Mouse (Mus musculus): ENCODE results near the gene Itgb8. TPM values are rescaled to one million over a fixed set of nuclear protein-coding genes. Genes with fewer than 3 reads are reported as not detected.

Itgb8 gene
- polyA plus RNA-seq (2015; fragmentation: Nextera tagmentation; extraction: Ambion mirVana) = 2.5 and 2.6 TPM in 2 replicates

DNA sequence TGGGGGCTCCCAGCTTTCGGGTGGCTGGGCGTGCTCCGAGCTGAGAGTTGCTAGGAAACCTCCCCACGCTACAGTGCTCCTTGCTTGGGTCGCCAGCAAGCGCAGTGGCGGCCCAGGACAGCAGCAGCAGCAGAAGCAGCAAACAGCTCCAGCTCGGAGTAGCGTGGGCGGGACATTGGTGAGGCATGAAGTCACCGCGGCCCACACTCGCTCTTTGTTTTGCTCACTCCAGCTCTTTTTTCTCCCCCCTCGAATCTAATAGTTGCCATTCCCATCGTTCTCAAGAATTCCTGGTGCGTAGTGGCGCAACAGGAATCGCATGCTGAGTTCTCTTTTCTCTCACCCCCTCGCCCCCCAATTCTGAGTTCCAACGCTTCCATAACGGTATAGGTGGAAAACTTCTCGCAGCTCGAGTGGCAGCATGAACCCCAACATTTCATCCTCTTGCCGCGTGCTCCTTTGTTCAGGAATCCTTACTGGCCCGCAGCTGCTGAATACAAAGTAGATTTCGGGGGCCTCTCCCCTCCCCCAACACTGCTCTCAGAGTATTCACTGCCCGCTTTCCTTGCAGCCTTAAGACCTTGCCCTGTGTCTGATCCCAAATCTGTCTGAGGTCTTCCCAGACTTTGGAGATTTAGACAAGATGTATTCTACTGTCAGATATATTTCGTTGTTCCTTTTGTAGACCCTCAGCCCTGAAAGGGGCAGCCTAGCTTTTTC, at the start of gene Itgb8:
Gene Itgb8 (minus strand): TSS at position 107 of the 720 bp plus-strand sequence.
- Histone ChIP-seq H3K4me3 (replicated peaks) (peak within 1 kb of the TSS; percentile 61), H3K27me3 (replicated peaks) (no peaks in the 10 kb centered on the region), H3K4me2 (replicated peaks) (peak within 1 kb of the TSS; percentile 97), H3K4me1 (replicated peaks) (no peaks in the 10 kb centered on the region), H3K27ac (peak within 1 kb of the TSS; percentile 82), H3K9ac (peak within 1 kb of the TSS; percentile 64), H3K9me3 (no peaks in the 10 kb centered on the region), H3K36me3 (no peaks in the 10 kb centered on the region)
- 3% methylated on average over 29 of the region's 29 CpGs for WGBS
- peak; percentile 95 for ATAC-seq

DNA sequence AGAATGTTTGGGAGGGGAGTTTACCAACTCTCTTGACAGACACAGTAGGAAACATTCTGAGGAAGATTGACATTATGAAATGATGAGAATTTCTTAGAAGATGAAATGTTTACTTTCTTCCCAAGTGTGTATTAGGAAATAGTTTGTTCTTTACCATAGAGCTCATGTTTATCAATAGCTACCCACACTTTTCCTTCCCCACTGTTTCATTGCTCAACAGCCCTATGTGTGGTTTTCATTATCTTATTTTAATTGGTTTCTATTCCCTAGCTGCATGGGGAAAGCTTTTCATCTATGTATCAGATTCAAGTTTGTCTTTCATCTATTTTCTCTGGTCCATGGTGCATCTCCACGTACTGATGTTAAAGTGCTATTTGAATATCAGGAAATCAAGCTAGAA, 37.7 kb upstream of the Itgb8 start:
- H3K4me3 ChIP-seq (replicated peaks) = no peak overlapping the region
- H3K4me1 ChIP-seq (replicated peaks) = no peaks in the 10 kb centered on the region
- no peaks in the 10 kb centered on the region for H3K36me3 ChIP-seq
- H3K4me2 ChIP-seq (replicated peaks) = no peak overlapping the region
- H3K9ac ChIP-seq = no peak overlapping the region
- H3K9me3 ChIP-seq = no peaks in the 10 kb centered on the region
- WGBS = 87% methylated on average over 1 of the region's 1 CpGs
- ATAC-seq = no peak
- H3K27me3 ChIP-seq (replicated peaks) = no peaks in the 10 kb centered on the region
- H3K27ac ChIP-seq = no peak overlapping the region

DNA sequence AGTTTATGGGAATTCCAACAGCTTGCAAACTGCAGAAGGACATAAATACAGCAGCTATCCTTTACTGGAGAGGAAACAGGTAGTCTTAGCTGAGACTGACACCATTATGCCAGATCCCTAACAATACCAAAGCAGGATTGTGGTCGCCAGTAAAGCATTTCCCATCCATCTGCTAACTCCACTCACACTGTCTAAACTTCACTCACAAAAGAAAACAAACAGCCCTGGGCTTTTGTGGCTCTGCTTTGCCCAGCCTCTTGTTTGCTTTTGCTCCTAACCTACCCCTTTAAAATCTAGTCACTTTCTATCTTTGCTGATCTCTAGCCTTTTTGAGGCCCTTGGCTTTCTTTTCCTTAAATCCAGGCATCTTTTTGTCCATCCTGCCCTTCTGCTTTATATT, 35.0 kb upstream of the Itgb8 start:
- H3K27me3 ChIP-seq (replicated peaks) = no peaks in the 10 kb centered on the region
- no peak overlapping the region for H3K4me2 ChIP-seq (replicated peaks)
- H3K4me1 ChIP-seq (replicated peaks) = no peaks in the 10 kb centered on the region
- no peak for ATAC-seq
- no peak overlapping the region for H3K9ac ChIP-seq
- WGBS = 13% methylated on average over 1 of the region's 1 CpGs
- no peak overlapping the region for H3K4me3 ChIP-seq (replicated peaks)
- H3K9me3 ChIP-seq = no peaks in the 10 kb centered on the region
- no peaks in the 10 kb centered on the region for H3K36me3 ChIP-seq
- H3K27ac ChIP-seq = no peak overlapping the region

DNA sequence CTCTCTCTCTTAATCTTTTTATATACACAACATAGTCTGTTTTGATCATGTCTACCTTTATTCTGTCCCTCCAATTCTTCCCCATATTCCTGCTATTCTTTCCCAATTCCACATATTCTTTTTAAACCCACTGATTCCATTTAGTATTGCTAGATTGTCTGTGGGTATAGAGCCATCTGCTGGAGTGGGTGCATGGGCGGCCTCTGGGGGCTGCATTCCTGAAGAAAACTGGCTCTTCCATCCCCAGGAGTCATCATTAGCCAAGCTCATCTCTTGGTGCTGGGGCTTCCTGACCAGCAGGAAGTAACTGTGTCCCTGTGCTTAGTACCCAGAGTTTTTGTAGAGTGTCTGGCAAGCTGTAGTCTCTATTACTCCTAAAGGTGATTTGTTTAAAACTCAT, 33.4 kb upstream of the Itgb8 start:
- 71% methylated on average over 1 of the region's 1 CpGs for WGBS
- Histone ChIP-seq H3K27ac (no peak overlapping the region), H3K4me1 (replicated peaks) (no peaks in the 10 kb centered on the region), H3K27me3 (replicated peaks) (no peaks in the 10 kb centered on the region), H3K9ac (no peak overlapping the region), H3K9me3 (no peaks in the 10 kb centered on the region), H3K4me3 (replicated peaks) (no peak overlapping the region), H3K36me3 (no peaks in the 10 kb centered on the region), H3K4me2 (replicated peaks) (no peak overlapping the region)
- ATAC-seq = no peak

DNA sequence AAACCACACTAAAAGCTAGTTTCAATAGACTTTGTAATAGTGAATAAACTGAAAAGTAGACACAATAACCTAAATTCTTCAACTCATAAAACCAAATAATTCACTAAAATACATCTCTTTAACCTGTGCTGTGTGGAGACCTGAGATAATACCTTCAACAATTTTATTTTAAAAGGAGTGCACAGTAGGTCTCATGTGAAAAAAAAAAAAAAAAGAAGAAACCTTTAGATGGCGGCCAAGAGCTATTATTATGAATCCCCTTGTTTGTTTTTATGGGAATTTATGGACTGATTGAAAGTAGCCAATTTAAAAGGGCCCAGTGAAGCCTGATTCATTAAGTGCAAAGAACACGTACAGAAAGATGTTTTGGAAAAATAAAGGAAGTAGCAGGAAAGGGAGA, 31.4 kb upstream of the Itgb8 start:
- no peaks in the 10 kb centered on the region for H3K27me3 ChIP-seq (replicated peaks)
- H3K9me3 ChIP-seq = no peaks in the 10 kb centered on the region
- H3K9ac ChIP-seq = no peak overlapping the region
- 79% methylated on average over 2 of the region's 2 CpGs for WGBS
- H3K4me3 ChIP-seq (replicated peaks) = no peak overlapping the region
- no peak overlapping the region for H3K27ac ChIP-seq
- H3K36me3 ChIP-seq = no peaks in the 10 kb centered on the region
- H3K4me1 ChIP-seq (replicated peaks) = no peaks in the 10 kb centered on the region
- no peak overlapping the region for H3K4me2 ChIP-seq (replicated peaks)
- no peak for ATAC-seq

DNA sequence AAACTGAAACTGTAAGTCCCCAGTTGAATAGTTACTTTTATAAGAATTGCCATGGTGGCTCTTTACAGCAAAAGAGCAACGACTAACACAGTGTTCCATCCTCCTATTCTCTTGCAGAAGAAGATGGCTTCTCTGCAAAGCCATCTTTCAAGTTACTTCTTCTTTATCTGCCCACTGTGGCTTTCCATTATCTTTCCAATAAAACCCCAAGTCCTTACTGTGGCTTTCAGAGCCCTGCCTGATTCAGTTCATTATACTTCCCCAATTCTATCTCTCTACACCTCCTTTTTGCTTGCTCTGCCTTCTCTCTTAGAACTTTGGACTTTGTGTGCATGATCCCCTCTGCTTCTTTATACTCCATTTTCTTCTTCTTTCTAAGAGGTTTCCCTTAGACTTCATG, 30.1 kb upstream of the Itgb8 start:
- H3K36me3 ChIP-seq = no peaks in the 10 kb centered on the region
- H3K4me3 ChIP-seq (replicated peaks) = no peak overlapping the region
- WGBS = 79% methylated on average over 1 of the region's 1 CpGs
- no peak for ATAC-seq
- H3K9ac ChIP-seq = no peak overlapping the region
- no peaks in the 10 kb centered on the region for H3K9me3 ChIP-seq
- no peaks in the 10 kb centered on the region for H3K4me1 ChIP-seq (replicated peaks)
- H3K4me2 ChIP-seq (replicated peaks) = no peak overlapping the region
- no peaks in the 10 kb centered on the region for H3K27me3 ChIP-seq (replicated peaks)
- no peak overlapping the region for H3K27ac ChIP-seq

DNA sequence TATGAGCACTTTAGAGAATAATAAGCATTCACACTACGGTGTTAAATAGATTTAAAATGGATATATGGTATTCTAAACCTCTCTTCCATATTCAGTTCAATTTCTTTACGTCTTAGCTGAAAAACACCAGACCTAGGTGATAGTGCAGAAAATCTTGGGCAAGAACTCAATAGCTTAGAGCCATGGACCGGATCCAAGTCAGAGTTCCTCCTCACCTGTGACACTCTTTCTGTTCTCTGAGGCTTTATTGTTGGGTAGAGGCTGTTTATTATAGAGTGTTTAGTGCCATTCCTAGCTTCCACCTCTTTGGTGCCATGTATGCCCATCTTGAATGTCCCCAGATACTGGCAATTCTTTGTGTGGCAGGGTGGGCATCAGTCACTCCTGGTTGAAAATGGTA, 25.9 kb upstream of the Itgb8 start:
- Histone ChIP-seq H3K4me2 (replicated peaks) (no peak overlapping the region), H3K27ac (no peak overlapping the region), H3K4me1 (replicated peaks) (no peaks in the 10 kb centered on the region), H3K27me3 (replicated peaks) (no peaks in the 10 kb centered on the region), H3K4me3 (replicated peaks) (no peak overlapping the region), H3K9me3 (no peaks in the 10 kb centered on the region), H3K36me3 (no peaks in the 10 kb centered on the region), H3K9ac (no peak overlapping the region)
- 93% methylated on average over 3 of the region's 3 CpGs for WGBS
- ATAC-seq = no peak

DNA sequence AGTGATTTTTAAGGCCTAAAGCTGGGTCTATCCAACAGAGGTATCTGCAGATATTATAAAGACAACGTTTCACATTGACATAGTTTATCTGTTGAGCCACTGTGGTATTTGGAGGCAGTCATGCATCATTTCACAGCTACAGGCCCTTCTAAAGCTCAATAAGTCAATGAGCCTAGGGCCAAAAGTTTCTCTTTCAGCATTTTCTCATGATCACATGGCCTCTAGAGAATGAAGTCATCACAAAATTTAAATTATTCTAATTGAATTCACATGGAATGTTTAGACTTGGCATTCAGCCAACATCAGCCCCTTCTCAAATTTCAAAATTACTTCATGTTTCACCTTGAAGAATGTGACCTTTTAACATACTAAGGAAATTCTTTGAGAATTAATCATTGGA, 10.0 kb upstream of the Itgb8 start:
- H3K4me3 ChIP-seq (replicated peaks) = no peak overlapping the region
- 19% methylated on average over 1 of the region's 1 CpGs for WGBS
- H3K27me3 ChIP-seq (replicated peaks) = no peaks in the 10 kb centered on the region

DNA sequence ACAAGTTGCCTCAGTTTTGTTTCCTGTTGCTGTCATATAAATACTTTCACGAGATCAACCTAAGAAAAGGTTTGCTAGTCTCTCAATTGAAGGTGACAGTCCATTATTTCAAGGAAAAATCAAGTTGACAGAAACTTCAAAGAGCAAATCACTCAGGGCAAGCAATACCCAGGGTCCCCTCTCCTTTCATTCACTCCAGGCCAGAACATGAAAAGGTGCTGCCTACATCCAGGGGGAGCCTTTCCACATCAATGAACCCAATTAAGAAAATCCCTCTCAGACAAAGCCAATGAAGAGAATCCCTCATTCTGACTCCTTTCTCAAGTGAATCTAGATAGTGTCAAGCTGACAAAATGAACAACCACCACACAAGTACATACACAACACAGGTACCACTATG, 2.5 kb upstream of the Itgb8 start:
- WGBS = 67% methylated on average over 1 of the region's 1 CpGs
- H3K4me1 ChIP-seq (replicated peaks) = no peaks in the 10 kb centered on the region
- no peak overlapping the region for H3K27ac ChIP-seq
- H3K4me2 ChIP-seq (replicated peaks) = no peak overlapping the region
- no peaks in the 10 kb centered on the region for H3K9me3 ChIP-seq
- no peak overlapping the region for H3K4me3 ChIP-seq (replicated peaks)
- H3K27me3 ChIP-seq (replicated peaks) = no peaks in the 10 kb centered on the region
- H3K36me3 ChIP-seq = no peaks in the 10 kb centered on the region
- no peak for ATAC-seq
- H3K9ac ChIP-seq = no peak overlapping the region

More for the DNA sequence above, 10.0 kb upstream of the Itgb8 start:
- no peaks in the 10 kb centered on the region for H3K4me1 ChIP-seq (replicated peaks)
- H3K4me2 ChIP-seq (replicated peaks) = no peak overlapping the region
- H3K36me3 ChIP-seq = no peaks in the 10 kb centered on the region
- no peaks in the 10 kb centered on the region for H3K9me3 ChIP-seq
- ATAC-seq = no peak
- no peak overlapping the region for H3K27ac ChIP-seq
- no peak overlapping the region for H3K9ac ChIP-seq

DNA sequence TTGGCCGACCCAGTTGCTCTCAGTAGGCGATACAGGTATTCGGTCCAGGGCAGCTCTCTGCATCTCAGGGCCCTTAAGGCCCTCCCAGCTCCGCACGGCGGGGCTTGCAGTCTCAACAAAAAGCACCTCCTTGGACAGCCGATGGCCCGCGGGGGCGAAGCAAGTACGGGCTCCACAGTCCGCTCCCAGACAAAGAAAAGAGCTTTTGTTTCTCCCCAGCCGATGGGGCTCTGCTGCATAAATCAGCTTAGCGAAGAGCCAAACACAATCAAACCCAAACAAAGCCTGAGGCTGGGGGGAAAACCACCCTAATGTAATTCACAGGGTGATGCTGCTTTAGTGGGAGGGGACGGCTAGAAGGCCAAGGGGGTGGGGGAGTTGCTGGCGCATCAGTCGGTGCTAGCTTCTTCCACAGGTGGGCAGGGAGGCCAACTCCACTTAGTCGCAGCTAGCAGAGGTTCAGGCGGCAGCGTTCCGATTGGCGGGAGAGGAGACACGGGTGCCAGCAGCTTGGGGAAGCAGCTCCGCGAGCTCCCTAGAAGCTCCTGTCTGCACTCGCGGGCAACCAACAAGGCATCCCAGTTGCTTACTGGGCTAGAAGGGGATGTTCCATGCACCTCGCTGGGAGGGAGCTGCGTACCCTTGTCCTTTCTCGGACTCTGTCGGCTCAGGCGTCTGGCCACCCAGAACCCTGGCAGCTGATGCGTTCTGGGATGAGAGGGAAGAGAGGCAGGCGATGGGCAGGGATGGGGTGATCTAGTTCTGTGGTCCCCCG, 494 bp downstream of the Itgb8 start:
- under 1% methylated on average over 35 of the region's 35 CpGs for WGBS
- peak overlapping the region; percentile 64 for H3K9ac ChIP-seq

DNA sequence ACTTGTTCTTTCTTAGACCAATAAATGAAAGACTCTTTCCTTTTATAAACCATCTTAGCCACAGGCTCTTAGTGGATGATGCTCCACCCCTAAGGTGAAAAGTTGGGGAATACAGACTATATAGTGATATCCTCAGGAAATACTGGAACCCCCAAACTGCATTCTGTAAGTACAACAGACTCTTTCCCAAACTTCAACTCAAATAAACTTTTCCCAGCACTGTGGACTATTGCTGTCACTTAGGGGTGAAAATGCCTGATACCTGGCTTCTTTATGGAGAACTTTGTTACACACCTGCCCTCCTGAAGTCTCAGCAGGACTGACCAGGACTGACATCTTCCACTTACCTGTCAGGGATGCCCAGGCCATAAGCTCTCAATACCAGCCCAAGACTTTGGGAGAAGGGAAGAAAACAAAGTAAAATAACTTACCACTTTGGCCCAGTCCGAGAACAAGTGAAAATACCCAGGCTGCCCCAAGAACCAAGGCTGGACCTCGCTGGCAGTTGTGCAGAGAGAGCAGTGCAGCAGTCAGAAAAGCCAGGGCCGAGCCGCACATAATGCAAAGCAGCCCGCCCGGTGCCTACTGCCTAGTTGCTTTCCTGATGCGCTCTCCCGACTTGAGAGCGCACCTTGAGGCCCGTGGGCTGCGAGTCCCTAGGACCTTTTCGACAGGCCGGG, 1.2 kb downstream of the Itgb8 start:
- H3K27me3 ChIP-seq (replicated peaks) = no peaks in the 10 kb centered on the region
- 2% methylated on average over 13 of the region's 13 CpGs for WGBS
- H3K4me2 ChIP-seq (replicated peaks) = peak overlapping the region; percentile 97
- peak overlapping the region; percentile 61 for H3K4me3 ChIP-seq (replicated peaks)
- peak overlapping the region; percentile 82; the same call in 1 of the 2 replicates for H3K27ac ChIP-seq
- no peaks in the 10 kb centered on the region for H3K36me3 ChIP-seq
- no peaks in the 10 kb centered on the region for H3K9me3 ChIP-seq
- peak; percentile 57; the same call in 1 of the 2 replicates for ATAC-seq
- H3K4me1 ChIP-seq (replicated peaks) = no peaks in the 10 kb centered on the region
- peak overlapping the region; percentile 64 for H3K9ac ChIP-seq

More for the DNA sequence above, 494 bp downstream of the Itgb8 start:
- Histone ChIP-seq H3K4me3 (replicated peaks) (peak overlapping the region; percentile 61), H3K4me2 (replicated peaks) (peak overlapping the region; percentile 97), H3K36me3 (no peaks in the 10 kb centered on the region), H3K4me1 (replicated peaks) (no peaks in the 10 kb centered on the region), H3K9me3 (no peaks in the 10 kb centered on the region), H3K27me3 (replicated peaks) (no peaks in the 10 kb centered on the region), H3K27ac (peak overlapping the region; percentile 82)
- peak; percentile 91 for ATAC-seq

DNA sequence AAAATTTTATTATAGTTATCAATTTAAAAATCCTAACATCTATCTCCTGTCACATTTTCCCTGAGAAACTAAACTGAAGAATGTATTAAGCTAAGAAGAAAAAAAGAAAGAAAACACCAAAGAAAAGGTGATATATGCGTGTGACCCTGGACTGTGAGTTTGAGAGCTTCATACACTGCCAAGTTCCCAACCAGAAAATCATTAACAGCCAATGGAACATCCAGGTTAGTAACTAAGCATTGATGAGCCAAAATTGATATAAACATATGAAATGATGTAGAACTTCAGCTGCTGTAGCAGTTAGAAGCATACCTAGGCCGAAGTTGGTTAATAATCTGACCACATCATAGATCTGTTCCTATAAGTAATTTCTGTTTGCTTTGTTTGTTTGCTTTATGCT, 6.8 kb downstream of the Itgb8 start:
- H3K4me2 ChIP-seq (replicated peaks) = no peak overlapping the region
- no peaks in the 10 kb centered on the region for H3K9me3 ChIP-seq
- no peak overlapping the region for H3K27ac ChIP-seq
- no peak overlapping the region for H3K9ac ChIP-seq
- ATAC-seq = no peak
- no peaks in the 10 kb centered on the region for H3K36me3 ChIP-seq
- no peaks in the 10 kb centered on the region for H3K27me3 ChIP-seq (replicated peaks)
- no peaks in the 10 kb centered on the region for H3K4me1 ChIP-seq (replicated peaks)
- no peak overlapping the region for H3K4me3 ChIP-seq (replicated peaks)
- 90% methylated on average over 2 of the region's 2 CpGs for WGBS
